Mouse (Mus musculus) kidney, embryonic 16.5 days (tissue): ENCODE measurements around the gene Sgce. TPM values are rescaled to one million over a fixed set of nuclear protein-coding genes. Genes with fewer than 3 reads are reported as not detected.

Source experiments
- ATAC-seq: fragments of 200-750 bp; cut with Nextera tagmentation; 2 replicates; pipeline ENCODE4 v1.8.0; 2017; ENCODE audit warnings: moderate TSS enrichment; ENCODE audit not compliant: low FRiP score, low TSS enrichment
- H3K27ac ChIP-seq: fragments of 300-500 bp; sonication (generic); 2 replicates; pipeline ENCODE4 v1.5.1; 2014; ENCODE audit warnings: low read length
- H3K27me3 ChIP-seq: fragments of 300-500 bp; sonication (generic); 2 replicates; pipeline ENCODE4 v1.6.1; 2014; ENCODE audit warnings: low read length, control low read depth, mixed read lengths; ENCODE audit not compliant: insufficient read depth
- H3K36me3 ChIP-seq: fragments of 300-500 bp; sonication (generic); 2 replicates; pipeline ENCODE4 v1.6.1; 2014; ENCODE audit warnings: low read length, control low read depth, mixed read lengths; ENCODE audit not compliant: insufficient read depth
- H3K4me1 ChIP-seq: fragments of 300-500 bp; sonication (generic); 2 replicates; pipeline ENCODE4 v1.6.1; 2014; ENCODE audit warnings: low read length, control low read depth, mixed read lengths; ENCODE audit not compliant: insufficient read depth
- H3K4me2 ChIP-seq: fragments of 300-500 bp; sonication (generic); replicated peaks from 2 replicates; pipeline ENCODE4 v1.6.1; 2014; ENCODE audit warnings: low read depth, low read length
- H3K4me3 ChIP-seq: fragments of 300-500 bp; sonication (generic); 2 replicates; pipeline ENCODE4 v1.5.1; 2014; ENCODE audit warnings: mild to moderate bottlenecking, low read length
- H3K9ac ChIP-seq: fragments of 300-500 bp; sonication (generic); replicated peaks from 2 replicates; pipeline ENCODE4 v1.6.1; 2014; ENCODE audit warnings: low read length
- H3K9me3 ChIP-seq: fragments of 300-500 bp; sonication (generic); 2 replicates; pipeline ENCODE4 v1.6.1; 2016; ENCODE audit warnings: low read length, control low read depth
- WGBS: fragments of 180-500 bp; shearing (Covaris S2); extraction: QIAGEN DNeasy Blood & Tissue Kit; methylation state at CpG from one replicate; pipeline ENCODE4 v1.1.7; 2014; 5-methylcytosine and 5-hydroxymethylcytosine counted together
- polyA plus RNA-seq: library from polyadenylated mRNA; unstranded; fragments of >200 nt; fragmentation: Nextera tagmentation; extraction: Ambion mirVana; gene quantifications from 2 replicates; pipeline ENCODE4 v1.2.1, GENCODE M21; 2015

The Sgce gene
- polyA plus RNA-seq, 1 experiment from 2014 or later, result 50.8 TPM

DNA sequence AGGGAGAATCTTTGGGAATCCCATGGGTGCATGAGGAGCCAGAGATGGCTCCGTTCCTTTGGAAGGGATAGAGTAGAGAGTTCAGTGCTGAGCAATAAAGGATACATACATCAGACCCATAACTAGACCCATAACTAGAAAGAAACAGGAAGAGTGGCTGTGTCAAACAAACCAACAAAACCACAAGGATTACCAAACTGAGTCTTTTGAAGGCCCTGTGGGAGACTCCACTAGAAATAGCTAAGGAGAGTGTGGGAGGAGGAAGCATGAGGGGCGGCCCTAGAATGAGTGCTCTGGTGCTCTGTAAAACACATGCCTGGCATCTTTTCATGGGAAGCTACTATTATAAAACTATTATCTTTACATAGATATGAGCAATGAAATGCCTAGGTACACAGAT, 18.7 kb downstream of the Sgce start:
- 97% methylated on average over 2 of the region's 2 CpGs for WGBS
- H3K4me2 ChIP-seq, result no peak overlapping the region
- H3K36me3 ChIP-seq, result no peaks in the 10 kb centered on the region
- H3K9ac ChIP-seq, result no peak overlapping the region
- H3K4me3 ChIP-seq, result no peak overlapping the region
- H3K9me3 ChIP-seq, result no peaks in the 10 kb centered on the region
- 0 out of 2 replicates have a peak, but pooled peaks cover 8% of the 10 kb centered on the region for H3K4me1 ChIP-seq
- H3K27me3 ChIP-seq, result no peaks in the 10 kb centered on the region
- no peak overlapping the region for H3K27ac ChIP-seq
- ATAC-seq, result no peak

DNA sequence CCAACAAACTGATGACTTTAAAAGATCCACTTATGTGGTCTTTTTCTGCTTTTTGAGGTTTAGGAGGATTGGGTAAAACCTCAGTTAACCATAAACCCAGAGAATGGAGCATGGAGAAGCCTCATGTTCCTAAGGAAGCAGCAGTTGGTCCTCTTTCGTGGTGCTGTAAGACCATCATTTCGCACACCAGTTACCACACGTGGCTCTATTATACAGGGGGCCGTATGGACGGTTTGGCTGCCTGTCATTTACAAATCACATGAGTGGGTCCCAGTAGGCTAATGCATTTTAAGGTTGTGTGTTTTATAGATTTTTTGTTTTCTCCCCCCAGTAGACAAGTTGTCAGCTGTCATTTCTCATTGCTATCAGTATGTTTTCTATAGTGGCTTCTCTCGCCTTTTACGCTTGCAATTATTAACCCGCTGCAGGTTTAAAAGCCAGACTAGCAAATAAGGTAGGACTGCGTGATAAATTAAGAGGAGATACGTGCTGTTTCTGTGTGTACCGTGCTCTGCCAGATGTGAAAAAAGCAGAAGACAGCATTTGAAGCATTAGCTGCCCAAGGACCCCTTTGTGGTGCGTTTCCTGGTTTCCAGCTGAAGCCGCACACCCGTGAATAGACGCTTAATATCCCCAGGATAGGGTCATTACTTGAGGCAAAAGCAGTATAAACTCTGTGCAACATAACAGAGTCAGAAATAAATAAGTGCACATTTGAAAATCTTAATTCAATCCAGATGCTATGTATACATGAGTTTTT, 22.8 kb downstream of the Sgce start:
- H3K27me3 ChIP-seq, result no peaks in the 10 kb centered on the region
- H3K36me3 ChIP-seq, result no peaks in the 10 kb centered on the region
- WGBS, result 61% methylated on average over 15 of the region's 15 CpGs
- H3K9me3 ChIP-seq, result no peaks in the 10 kb centered on the region
- 0 out of 2 replicates have a peak overlapping the region, but pooled peaks have one; percentile 2 for H3K4me2 ChIP-seq
- H3K9ac ChIP-seq, result no peak overlapping the region
- no peak overlapping the region for H3K27ac ChIP-seq
- no peak; the same call in 1 of the 2 replicates for ATAC-seq
- no peaks in the 10 kb centered on the region for H3K4me1 ChIP-seq
- no peak overlapping the region for H3K4me3 ChIP-seq

DNA sequence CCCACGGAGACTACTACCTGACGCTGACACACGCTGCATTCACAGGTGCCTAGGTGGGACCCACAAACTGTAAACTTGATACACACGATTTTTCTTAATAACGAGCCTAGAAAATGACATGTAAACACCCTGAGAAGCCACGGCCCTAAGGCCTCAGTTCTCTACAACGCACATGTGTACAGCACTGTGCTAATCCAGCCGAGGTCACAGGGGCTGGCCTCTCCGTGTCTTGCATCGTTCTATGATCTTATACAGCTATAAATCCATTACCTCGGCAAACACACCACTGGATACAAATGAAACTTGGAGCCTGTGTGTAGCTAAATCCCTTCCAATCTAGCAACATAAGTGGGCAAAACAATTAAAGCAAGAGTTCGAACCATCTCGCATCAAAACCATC, 24.3 kb downstream of the Sgce start:
- Histone ChIP-seq H3K36me3 (no peaks in the 10 kb centered on the region), H3K9me3 (no peaks in the 10 kb centered on the region), H3K27ac (no peak overlapping the region), H3K9ac (no peak overlapping the region), H3K4me1 (no peaks in the 10 kb centered on the region), H3K27me3 (no peaks in the 10 kb centered on the region), H3K4me3 (no peak overlapping the region), H3K4me2 (no peak overlapping the region)
- 73% methylated on average over 13 of the region's 13 CpGs for WGBS
- ATAC-seq, result no peak

DNA sequence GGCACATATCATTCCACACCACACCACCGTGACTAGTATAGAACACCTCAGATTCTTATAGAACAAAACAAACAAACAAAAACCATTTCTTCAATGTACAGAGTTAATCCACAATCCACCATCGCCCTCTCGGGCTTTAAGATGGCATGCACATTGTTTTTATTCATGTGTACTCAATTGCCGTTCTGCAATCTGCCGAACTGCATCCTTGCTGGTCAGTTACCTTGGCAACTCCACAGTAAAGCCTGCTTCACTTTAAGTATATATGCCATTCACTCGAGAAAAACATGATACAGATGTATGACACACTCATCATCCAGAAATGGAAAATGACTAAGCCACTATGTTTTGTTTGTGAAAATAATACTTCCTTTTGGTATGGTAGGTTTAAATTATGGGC, 24.9 kb downstream of the Sgce start:
- WGBS, result 79% methylated on average over 6 of the region's 6 CpGs
- Histone ChIP-seq H3K36me3 (no peaks in the 10 kb centered on the region), H3K27me3 (no peaks in the 10 kb centered on the region), H3K9ac (no peak overlapping the region), H3K4me2 (no peak overlapping the region), H3K4me3 (no peak overlapping the region), H3K27ac (no peak overlapping the region), H3K9me3 (no peaks in the 10 kb centered on the region), H3K4me1 (no peaks in the 10 kb centered on the region)
- no peak for ATAC-seq

DNA sequence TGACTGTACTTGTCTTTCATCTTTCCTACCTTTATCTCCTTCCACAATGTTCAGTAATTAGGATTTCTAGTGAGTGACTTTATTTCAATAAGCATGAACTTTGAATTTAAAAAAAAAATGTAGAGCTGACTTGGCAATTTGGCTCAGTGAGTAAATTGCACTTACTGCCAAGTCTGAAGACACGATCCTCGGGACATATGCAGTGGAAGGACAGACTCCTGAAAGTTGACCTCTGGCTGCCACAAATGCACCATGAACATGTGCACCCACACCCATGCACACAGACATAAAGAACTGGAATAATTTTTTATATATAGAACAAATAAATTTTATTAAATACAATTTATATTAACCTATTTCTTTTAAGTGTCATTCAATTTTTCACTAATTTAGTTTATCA, 29.7 kb downstream of the Sgce start:
- H3K4me1 ChIP-seq, result no peaks in the 10 kb centered on the region
- no peaks in the 10 kb centered on the region for H3K36me3 ChIP-seq
- 77% methylated on average over 2 of the region's 2 CpGs for WGBS
- H3K4me2 ChIP-seq, result no peak overlapping the region
- H3K27ac ChIP-seq, result no peak overlapping the region
- H3K9ac ChIP-seq, result no peak overlapping the region
- H3K27me3 ChIP-seq, result no peaks in the 10 kb centered on the region
- no peak for ATAC-seq
- no peaks in the 10 kb centered on the region for H3K9me3 ChIP-seq
- H3K4me3 ChIP-seq, result no peak overlapping the region

DNA sequence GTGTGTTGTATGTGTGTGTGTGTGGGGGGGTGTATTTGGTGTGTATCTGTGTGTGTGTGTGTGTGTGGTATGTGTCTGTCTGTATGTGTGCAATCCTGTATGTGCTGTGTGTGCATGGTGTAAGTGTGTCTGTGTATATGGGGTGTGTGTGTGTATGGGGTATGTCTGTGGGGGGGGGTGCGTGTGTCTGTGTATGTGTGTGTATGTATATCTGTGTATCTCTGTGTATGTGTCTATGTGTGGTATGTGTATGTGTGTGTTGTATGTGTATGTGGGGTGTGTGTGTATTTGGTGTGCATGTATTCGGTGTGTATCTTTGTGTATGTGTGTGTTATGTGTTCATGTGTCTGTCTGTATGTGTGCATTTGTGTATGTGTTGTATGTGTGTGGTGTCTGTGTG, 30.8 kb downstream of the Sgce start:
- Histone ChIP-seq H3K4me3 (no peak overlapping the region), H3K27me3 (no peaks in the 10 kb centered on the region), H3K4me2 (no peak overlapping the region), H3K27ac (no peak overlapping the region), H3K36me3 (no peaks in the 10 kb centered on the region), H3K9me3 (no peaks in the 10 kb centered on the region), H3K4me1 (no peaks in the 10 kb centered on the region), H3K9ac (no peak overlapping the region)
- no peak for ATAC-seq
- WGBS, result 100% methylated on average over 2 of the region's 2 CpGs

DNA sequence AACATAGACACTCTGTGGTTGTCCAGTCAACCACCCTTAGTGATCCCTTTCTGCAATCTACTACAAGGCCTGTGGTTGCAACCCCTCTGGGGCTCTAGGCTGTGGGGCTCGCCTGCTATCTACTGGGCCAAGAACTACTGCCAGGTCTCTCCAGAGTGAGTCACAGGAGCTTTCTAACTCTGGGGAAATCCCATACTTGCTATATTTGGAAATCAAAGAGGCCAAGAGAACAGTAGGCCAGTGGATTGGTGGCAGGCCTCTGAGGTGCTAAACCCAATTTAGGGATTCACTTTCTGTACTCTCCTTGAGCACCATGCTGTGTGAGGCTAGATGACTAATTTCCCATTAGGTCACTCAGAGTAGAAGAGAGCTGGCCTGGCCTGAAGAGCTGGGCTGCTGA, 38.0 kb downstream of the Sgce start:
- Histone ChIP-seq H3K27ac (no peak overlapping the region), H3K36me3 (no peaks in the 10 kb centered on the region), H3K4me3 (no peak overlapping the region), H3K4me2 (no peak overlapping the region), H3K9ac (no peak overlapping the region), H3K4me1 (no peaks in the 10 kb centered on the region), H3K9me3 (no peaks in the 10 kb centered on the region), H3K27me3 (no peaks in the 10 kb centered on the region)
- WGBS, result 85% methylated on average over 1 of the region's 1 CpGs
- ATAC-seq, result no peak

DNA sequence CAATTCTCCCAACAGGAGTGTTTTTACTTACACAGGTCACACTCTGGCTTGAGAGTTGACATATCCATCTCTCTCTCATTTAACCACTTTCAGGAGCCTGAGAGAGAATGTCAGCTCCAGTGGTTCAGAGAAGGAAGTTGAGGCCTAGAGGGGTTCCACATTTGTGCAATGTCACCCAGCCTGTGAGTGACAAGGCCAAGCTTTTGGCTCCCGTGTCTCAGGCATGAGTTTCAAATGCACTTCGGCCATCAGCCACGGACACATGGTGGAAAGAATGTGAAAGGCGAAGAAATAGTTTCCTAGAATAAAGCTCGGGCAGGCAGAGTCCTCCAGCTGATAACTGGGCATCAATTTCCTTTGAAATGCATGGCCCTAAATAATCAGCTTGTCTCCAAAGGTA, 40.6 kb downstream of the Sgce start:
- Histone ChIP-seq H3K4me2 (no peak overlapping the region), H3K9ac (no peak overlapping the region), H3K27ac (no peak overlapping the region), H3K36me3 (no peaks in the 10 kb centered on the region), H3K4me1 (no peaks in the 10 kb centered on the region), H3K27me3 (no peaks in the 10 kb centered on the region), H3K4me3 (no peak overlapping the region), H3K9me3 (no peaks in the 10 kb centered on the region)
- WGBS, result 76% methylated on average over 5 of the region's 5 CpGs
- ATAC-seq, result no peak

DNA sequence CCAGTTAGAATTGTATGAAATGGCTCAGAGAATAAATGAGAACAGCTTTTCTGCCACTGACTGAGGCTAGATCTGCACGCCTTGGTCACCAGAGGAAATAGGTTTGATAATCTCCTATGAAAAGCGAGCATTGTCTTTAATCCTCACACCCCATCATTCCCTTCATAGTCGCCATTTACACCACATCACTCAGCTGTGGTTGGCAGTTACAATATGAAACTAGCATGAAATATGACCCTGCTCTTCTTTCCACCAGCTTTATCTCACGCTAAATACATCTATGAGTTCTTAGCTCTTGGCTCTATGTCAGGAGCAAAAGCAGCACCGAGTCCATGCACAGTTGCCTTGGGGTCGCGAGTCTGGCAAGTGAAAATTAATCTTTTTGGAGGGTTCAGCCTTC, 43.1 kb downstream of the Sgce start:
- Histone ChIP-seq H3K9ac (no peak overlapping the region), H3K4me2 (no peak overlapping the region), H3K4me1 (no peaks in the 10 kb centered on the region), H3K4me3 (no peak overlapping the region), H3K27me3 (no peaks in the 10 kb centered on the region), H3K9me3 (no peaks in the 10 kb centered on the region), H3K36me3 (no peaks in the 10 kb centered on the region), H3K27ac (no peak overlapping the region)
- 82% methylated on average over 7 of the region's 7 CpGs for WGBS
- no peak for ATAC-seq

DNA sequence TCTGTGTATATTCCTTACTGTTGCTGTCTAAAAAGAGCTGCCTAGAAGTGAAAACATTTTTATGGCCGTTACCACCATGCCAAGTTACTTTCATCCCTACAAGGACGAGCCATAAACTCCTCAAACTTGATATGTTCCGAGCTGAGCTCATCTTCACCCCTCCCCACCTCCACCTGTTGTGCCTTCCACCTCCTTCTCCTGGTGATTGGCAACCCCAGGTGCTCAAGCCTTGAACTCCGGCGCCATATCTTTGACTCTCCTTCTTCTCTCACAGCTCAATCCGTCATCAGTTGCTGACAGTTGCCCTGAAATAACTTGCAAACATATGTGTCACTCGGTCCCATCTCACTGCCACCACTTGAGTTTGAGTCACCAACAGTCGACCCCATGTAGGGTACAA, 45.4 kb downstream of the Sgce start:
- 76% methylated on average over 8 of the region's 8 CpGs for WGBS
- ATAC-seq, result no peak

More for the DNA sequence above, 45.4 kb downstream of the Sgce start:
- no peaks in the 10 kb centered on the region for H3K27me3 ChIP-seq
- H3K27ac ChIP-seq, result no peak overlapping the region
- H3K36me3 ChIP-seq, result no peaks in the 10 kb centered on the region
- no peak overlapping the region for H3K4me3 ChIP-seq
- no peak overlapping the region for H3K9ac ChIP-seq
- H3K9me3 ChIP-seq, result no peaks in the 10 kb centered on the region
- H3K4me1 ChIP-seq, result no peaks in the 10 kb centered on the region
- no peak overlapping the region for H3K4me2 ChIP-seq
